Mouse (Mus musculus) CH12.LX (cell line): ENCODE measurements at regions not wholly inside any gene's neighbourhood (a gene's known extent, or its start where the extent isn't known, plus 50 kb on each side); places are given as distances from the start of the nearest gene placed in this dataset.
A peak's percentile ranks its signal among the peaks of the same experiment; 100 is the strongest.

Experiments used
- DNase-seq: peaks from one replicate; pipeline ENCODE4 v3.0.0-alpha.2; 2013; ENCODE audit errors: extremely low read depth
- H3K27ac ChIP-seq: 2 replicates; pipeline ENCODE4 v1.5.1; 2012; ENCODE audit warnings: low read depth, mild to moderate bottlenecking, control low read depth, moderate library complexity; ENCODE audit not compliant: insufficient read depth
- H3K27me3 ChIP-seq: replicated peaks from 2 replicates; pipeline ENCODE3; 2012; ENCODE audit warnings: inconsistent platforms
- H3K36me3 ChIP-seq, 2 experiments: replicated peaks in 1 of 2; 2 replicates each; pipeline versions ENCODE3 to v1.6.1; 2012; ENCODE audit warnings: inconsistent platforms in 1 of 2, low read length in 1 of 2, mild to moderate bottlenecking in 1 of 2, mixed read lengths in 1 of 2, moderate library complexity in 1 of 2; ENCODE audit not compliant: control insufficient read depth in 1 of 2, insufficient read depth in 1 of 2
- H3K4me1 ChIP-seq, 2 experiments: 2 replicates each; pipeline ENCODE4 v1.6.1; 2012; ENCODE audit warnings: inconsistent platforms in 1 of 2, moderate library complexity in 1 of 2; ENCODE audit not compliant: insufficient read depth in 2 of 2, control insufficient read depth in 1 of 2
- H3K4me2 ChIP-seq: 2 replicates; pipeline ENCODE4 v1.6.1; 2012; ENCODE audit warnings: low read depth, mild to moderate bottlenecking, control low read depth; ENCODE audit not compliant: poor library complexity, insufficient read depth, severe bottlenecking
- H3K4me3 ChIP-seq, 3 experiments: fragments of 150-350 bp in 1 of 3; sonication (generic) in 1 of 3; replicated peaks in 1 of 3; 2 replicates each; pipeline versions ENCODE3 to v1.5.1; 2011 to 2012; ENCODE audit warnings: low read depth in 2 of 3, low read length in 2 of 3, mild to moderate bottlenecking in 2 of 3, moderate library complexity in 2 of 3, control low read depth in 1 of 3, improper control_type of control experiment in 1 of 3, inconsistent platforms in 1 of 3, mixed read lengths in 1 of 3; ENCODE audit not compliant: poor library complexity in 1 of 3
- H3K79me2 ChIP-seq: replicated peaks from 2 replicates; pipeline ENCODE4 v1.6.1; 2012; ENCODE audit warnings: mild to moderate bottlenecking, moderate library complexity; ENCODE audit not compliant: control insufficient read depth, poor library complexity, insufficient read depth, severe bottlenecking; ENCODE audit errors: extremely low read depth
- H3K9ac ChIP-seq: 2 replicates; pipeline ENCODE4 v1.6.1; 2012; ENCODE audit warnings: low read depth, mild to moderate bottlenecking, control low read depth, moderate library complexity; ENCODE audit not compliant: insufficient read depth
- H3K9me3 ChIP-seq: replicated peaks from 2 replicates; pipeline ENCODE3; 2012; ENCODE audit warnings: low read length, inconsistent platforms, mixed read lengths
- BHLHE40 ChIP-seq: IDR thresholded peaks from 2 replicates; pipeline ENCODE4 v1.6.1; 2011; ENCODE audit warnings: mild to moderate bottlenecking, low read depth, low read length, improper control_type of control experiment
- CHD1 ChIP-seq: IDR thresholded peaks from 2 replicates; pipeline ENCODE4 v1.6.1; 2012; ENCODE audit warnings: low read depth, low read length, improper control_type of control experiment, inconsistent platforms
- CTCF ChIP-seq, 2 experiments: IDR thresholded peaks in 1 of 2; conservative IDR thresholded peaks in 1 of 2; 2 replicates each; pipeline ENCODE4 v1.5.1; 2011 to 2012; ENCODE audit warnings: low read depth in 2 of 2, low read length in 2 of 2, improper control_type of control experiment in 1 of 2, inconsistent platforms in 1 of 2, mild to moderate bottlenecking in 1 of 2, moderate library complexity in 1 of 2
- ELF1 ChIP-seq: IDR thresholded peaks from 2 replicates; pipeline ENCODE4 v1.6.1; 2014; ENCODE audit warnings: low read depth, mild to moderate bottlenecking, inconsistent platforms, low read length, improper control_type of control experiment
- EP300 ChIP-seq: IDR thresholded peaks from 2 replicates; pipeline ENCODE4 v1.6.1; 2011; ENCODE audit warnings: low read length, improper control_type of control experiment
- ETS1 ChIP-seq: conservative IDR thresholded peaks from 2 replicates; pipeline ENCODE4 v1.6.1; 2012; ENCODE audit warnings: low read depth, mild to moderate bottlenecking, inconsistent platforms, low read length, improper control_type of control experiment, moderate library complexity
- GABPA ChIP-seq: IDR thresholded peaks from 2 replicates; pipeline ENCODE4 v1.6.1; 2012; ENCODE audit warnings: low read depth, low read length, improper control_type of control experiment, inconsistent platforms; ENCODE audit not compliant: insufficient replicate concordance
- IRF4 ChIP-seq: IDR thresholded peaks from 2 replicates; pipeline ENCODE4 v1.6.1; 2014; ENCODE audit warnings: low read depth, mild to moderate bottlenecking, inconsistent platforms, low read length, improper control_type of control experiment
- JUN ChIP-seq: IDR thresholded peaks from 2 replicates; pipeline ENCODE4 v1.6.1; 2011; ENCODE audit warnings: low read depth, mild to moderate bottlenecking, low read length, improper control_type of control experiment, moderate library complexity; ENCODE audit not compliant: insufficient read depth
- KAT2A ChIP-seq: IDR thresholded peaks from 2 replicates; pipeline ENCODE4 v1.6.1; 2012; ENCODE audit warnings: low read length, improper control_type of control experiment, inconsistent platforms; ENCODE audit not compliant: insufficient replicate concordance
- MAFK ChIP-seq: IDR thresholded peaks from 2 replicates; pipeline ENCODE4 v1.6.1; 2011; ENCODE audit warnings: low read length, improper control_type of control experiment; ENCODE audit not compliant: insufficient replicate concordance
- MAZ ChIP-seq: IDR thresholded peaks from 2 replicates; pipeline ENCODE4 v1.6.1; 2012; ENCODE audit warnings: low read depth, mild to moderate bottlenecking, inconsistent platforms, low read length, improper control_type of control experiment, moderate library complexity
- MEF2A ChIP-seq: IDR thresholded peaks from 2 replicates; pipeline ENCODE4 v1.6.1; 2014; ENCODE audit warnings: low read depth, mild to moderate bottlenecking, inconsistent platforms, low read length, improper control_type of control experiment, borderline replicate concordance
- POLR2A ChIP-seq: IDR thresholded peaks from 2 replicates; pipeline ENCODE4 v1.6.1; 2011; ENCODE audit warnings: low read depth, mild to moderate bottlenecking, improper control_type of control experiment, low read length
- POLR2AphosphoS2 ChIP-seq: IDR thresholded peaks from 2 replicates; pipeline ENCODE4 v1.6.1; 2011; ENCODE audit warnings: low read depth, low read length, improper control_type of control experiment
- RAD21 ChIP-seq: IDR thresholded peaks from 2 replicates; pipeline ENCODE4 v1.6.1; 2011; ENCODE audit warnings: low read depth, mild to moderate bottlenecking, low read length, improper control_type of control experiment, moderate library complexity
- SMC3 ChIP-seq: IDR thresholded peaks from 2 replicates; pipeline ENCODE4 v1.6.1; 2011; ENCODE audit warnings: low read depth, low read length, improper control_type of control experiment
- USF2 ChIP-seq: conservative IDR thresholded peaks from 2 replicates; pipeline ENCODE4 v1.6.1; 2011; ENCODE audit warnings: low read depth, low read length, improper control_type of control experiment
- ZC3H11A ChIP-seq: IDR thresholded peaks from 2 replicates; pipeline ENCODE4 v1.6.1; 2012; ENCODE audit warnings: low read depth, mild to moderate bottlenecking, inconsistent platforms, low read length, improper control_type of control experiment
- ZMIZ1 ChIP-seq: IDR thresholded peaks from 2 replicates; pipeline ENCODE4 v1.6.1; 2012; ENCODE audit warnings: low read depth, mild to moderate bottlenecking, inconsistent platforms, low read length, improper control_type of control experiment
- dilution Hi-C: fragments of 300-500 bp; cut with MboI; formaldehyde crosslinking; loops from 2 replicates; pipeline ENCODE4 v1.14.3; 2020; ENCODE audit warnings: low sequenced_read_pairs; ENCODE audit not compliant: extremely low pct_unique_long_range_greater_than_20kb, extremely low pct_ligation_motif_present
- in situ Hi-C: fragments of 300-500 bp; cut with MboI; formaldehyde crosslinking; loops from 3 replicates; pipeline ENCODE4 v1.14.3; 2019; ENCODE audit warnings: low sequenced_read_pairs, low pct_ligation_motif_present, low pct_unique_long_range_greater_than_20kb, mixed read lengths

- Histone ChIP-seq H3K79me2 (no peaks in the 10 kb centered on the region), H3K9me3 (no peaks in the 10 kb centered on the region), H3K27me3 (no peaks in the 10 kb centered on the region), H3K9ac (no peak overlapping the region), H3K4me1 (no peaks in the 10 kb centered on the region), H3K27ac (no peak overlapping the region), H3K4me2 (no peak overlapping the region; the same call in 1 of the 2 replicates), H3K36me3 (no peaks in the 10 kb centered on the region), H3K4me3 (no peak overlapping the region)
- dilution Hi-C loops (no loop called here), in situ Hi-C loops (loop anchor here (5.0 kb wide), 1 partner anchor 1041 kb away; no protein-coding TSS in a partner anchor)
- DNase-seq, result no peak
- TF ChIP-seq ZMIZ1 (no peak), EP300 (no peak), GABPA (no peak), ELF1 (no peak), MAZ (no peak), CHD1 (no peak), MAFK (no peak), KAT2A (no peak), POLR2A (no peak), ETS1 (no peak), POLR2AphosphoS2 (no peak), BHLHE40 (no peak), SMC3 (no peak)
These were observed 431.2 kb upstream of the Ccnh start for GRCm38 (mm10) chr13:84757896-84758567.

GRCm38 (mm10) chr13:84758568-84758900, 430.7 kb upstream of the Ccnh start:
- Histone ChIP-seq H3K9ac (no peak overlapping the region), H3K4me2 (no peak overlapping the region; the same call in 1 of the 2 replicates), H3K27ac (no peak overlapping the region), H3K4me3 (no peak overlapping the region), H3K27me3 (no peaks in the 10 kb centered on the region), H3K9me3 (no peaks in the 10 kb centered on the region), H3K4me1 (no peaks in the 10 kb centered on the region), H3K36me3 (no peaks in the 10 kb centered on the region), H3K79me2 (no peaks in the 10 kb centered on the region)
- DNase-seq, result peak; percentile 74
- dilution Hi-C loops, result no loop called here
- peak; percentile 45 to 89 for TF ChIP-seq CTCF (conservative IDR thresholded peaks at IDR 0.05 in 1 of 2, IDR thresholded peaks at IDR 0.05 in 1 of 2; ENCODE audit: low read depth in 2 of 2, low read length in 2 of 2)
- TF ChIP-seq USF2, result no peak
- TF ChIP-seq RAD21, result peak; percentile 92
- peak; percentile 86 for TF ChIP-seq SMC3
- TF ChIP-seq JUN, result no peak
- no peak for TF ChIP-seq CHD1
- no peak for TF ChIP-seq GABPA
- no peak for TF ChIP-seq IRF4
- no peak for TF ChIP-seq POLR2A
- TF ChIP-seq ZC3H11A, result peak; percentile 23; the same call in 1 of the 2 replicates
- no peak for TF ChIP-seq MEF2A
- in situ Hi-C loops, result loop anchor here (5.0 kb wide), 1 partner anchor 1041 kb away; no protein-coding TSS in a partner anchor
